Comparison of ENCODE assay signal across 8 mouse cellular contexts in the genomic region with DNA sequence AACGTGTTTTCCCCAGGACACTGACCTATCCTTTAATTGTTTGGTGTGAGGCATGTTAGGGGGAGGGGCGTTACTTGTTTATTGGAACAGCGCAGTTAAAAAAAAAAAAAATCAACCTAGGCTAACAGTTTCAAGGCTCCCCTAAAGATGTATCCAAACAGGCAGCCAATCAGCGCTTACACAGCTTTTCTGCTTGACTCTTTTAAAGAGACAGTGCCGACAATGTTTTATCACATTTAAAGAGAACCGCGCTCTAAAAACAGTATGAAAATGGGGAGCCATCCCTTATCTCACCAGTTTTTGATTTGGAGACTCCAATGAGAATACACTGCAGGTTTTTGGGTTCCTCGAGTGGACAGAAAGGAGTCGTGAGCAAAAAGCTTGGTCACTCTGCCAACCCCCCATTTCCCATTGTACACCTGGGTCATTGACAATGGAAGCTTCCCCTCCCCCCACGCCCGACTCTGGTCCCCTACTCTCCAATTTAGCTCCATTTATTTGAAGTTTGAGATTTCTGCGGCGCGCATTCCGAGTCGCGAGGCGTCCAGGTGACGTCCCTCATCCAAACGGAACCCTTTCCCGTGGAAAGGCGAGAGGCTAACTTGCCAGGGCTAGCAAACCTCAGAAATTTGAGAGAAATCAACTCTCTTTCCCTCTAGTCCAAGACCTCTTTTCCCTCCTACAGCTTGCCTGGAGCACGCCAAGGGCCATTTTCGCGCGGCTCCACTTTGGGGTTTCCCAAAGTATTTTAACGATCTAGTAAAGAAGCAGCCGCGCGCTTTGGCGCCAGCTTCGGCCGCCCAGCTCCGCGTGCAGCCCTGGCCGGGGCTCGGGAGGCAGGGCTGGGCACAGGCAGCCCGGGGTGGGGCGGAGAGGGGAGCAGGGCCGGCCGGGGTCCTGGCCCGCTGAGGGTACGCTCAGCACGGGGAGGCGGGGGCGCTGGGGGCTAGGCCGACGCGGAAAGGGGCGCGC. TPM values are rescaled to one million over a fixed set of nuclear protein-coding genes. Genes with fewer than 3 reads are reported as not detected.
DNase-seq lines count a peak whose midpoint lies in the region; ATAC-seq lines count a peak whose summit lies in the region.

A gene (plus strand): TSS at position 501 of the 972 bp plus-strand sequence.

- no peaks in the 10 kb centered on the region for H3K9me3 ChIP-seq in hindbrain, embryonic 15.5 days

- peaks cover 55% of the 10 kb centered on the region for H3K4me1 ChIP-seq in hindbrain, embryonic 15.5 days (replicated peaks)

- ATAC-seq in hindbrain, embryonic 15.5 days (ENCODE audit: low FRiP score, low read depth) = peak; percentile 57

- peak within 1 kb of the TSS; percentile 96 for H3K4me3 ChIP-seq in hindbrain, embryonic 15.5 days

- H3K36me3 ChIP-seq in hindbrain, embryonic 15.5 days = peaks cover 4% of the 10 kb centered on the region; the same call in 1 of the 2 replicates

- H3K27ac ChIP-seq in hindbrain, embryonic 15.5 days (replicated peaks) = peak within 1 kb of the TSS; percentile 99

- WGBS in hindbrain, embryonic 15.5 days = under 1% methylated on average over 44 of the region's 51 CpGs

- H3K27me3 ChIP-seq in hindbrain, embryonic 15.5 days = no peaks in the 10 kb centered on the region

- peak within 1 kb of the TSS; percentile 98 for H3K9ac ChIP-seq in hindbrain, embryonic 15.5 days

- peak within 1 kb of the TSS; percentile 85 for H3K4me2 ChIP-seq in hindbrain, embryonic 15.5 days

- DNase-seq in R1 (ENCODE audit: low read depth, low spot score) = peak; percentile 90
- peak; percentile 92 to 93 for DNase-seq in cerebellum, postnatal 10 days
- peak; percentile 86 for DNase-seq in gastrocnemius, adult 18-20 months (ENCODE audit: low spot score)
- DNase-seq in left cerebral cortex, adult 18-20 months (ENCODE audit: low spot score in 2 of 2) = peak; percentile 42 to 53
- DNase-seq in lung, postnatal 4 days = peak; percentile 47 to 76
- peak; percentile 83 for DNase-seq in retina, postnatal 7 days (ENCODE audit: low read depth, low spot score)
- peak; percentile 65 for DNase-seq in urinary bladder, adult 2 months (ENCODE audit: low spot score)

RNA-seq across cellular contexts. Expression of the gene that starts here (rescaled TPM):
- 10 to 100 TPM; 20.5 to 25.5 TPM for total RNA-seq in gastrocnemius, adult 18-20 months (2021)
- 143 and 151 TPM in 2 replicates for polyA plus RNA-seq in hindbrain, embryonic 15.5 days (2015; fragmentation: Nextera tagmentation; extraction: Ambion mirVana)
- total RNA-seq in left cerebral cortex, adult 18-20 months (2021) = 100 to 1,000 TPM; 190 to 197 TPM
- polyA plus RNA-seq in urinary bladder, adult 2 months (2012; rRNA removed) = 59.0 and 71.8 TPM in 2 replicates

Comparison
In these comparisons a context has a peak if more than half of its experiments do, and no peak if none do; other contexts are left out.
1. Peak in every context shown above with its lines: DNase-seq, ATAC-seq, H3K4me3 ChIP-seq and H3K27ac ChIP-seq.
2. RNA of the gene that starts here (total RNA-seq): 190 to 197 TPM in left cerebral cortex, adult 18-20 months; 20.5 to 25.5 TPM in gastrocnemius, adult 18-20 months; every median in the first group is over 4 times any median in the second.